Mouse (Mus musculus) lung, postnatal 14 days (tissue): ENCODE results near the gene Itpk1.

Experiments
- DNase-seq: peaks from one replicate; pipeline ENCODE4 v3.0.0; 2021

Itpk1 gene

GRCm38 (mm10) chr12:102713153-102713865 is 8.6 kb upstream of the Itpk1 start:
- no peak for DNase-seq

GRCm38 (mm10) chr12:102710851-102711375 is 6.2 kb upstream of the Itpk1 start:
- no peak for DNase-seq

- DNase-seq = no peak
These were observed 5.2 kb upstream of the Itpk1 start for GRCm38 (mm10) chr12:102709896-102710295.

- DNase-seq = no peak
These were observed 3.5 kb upstream of the Itpk1 start for GRCm38 (mm10) chr12:102708220-102708619.

GRCm38 (mm10) chr12:102706833-102707463 is 2.2 kb upstream of the Itpk1 start:
- no peak for DNase-seq

- no peak for DNase-seq
These were observed 1.3 kb upstream of the Itpk1 start for GRCm38 (mm10) chr12:102705906-102706640.

GRCm38 (mm10) chr12:102705216-102705871 is 614 bp upstream of the Itpk1 start:
- DNase-seq = peak; percentile 93

GRCm38 (mm10) chr12:102703921-102704408 is 765 bp downstream of the Itpk1 start:
- no peak for DNase-seq

GRCm38 (mm10) chr12:102703441-102703840 is 1.3 kb downstream of the Itpk1 start:
- no peak for DNase-seq

GRCm38 (mm10) chr12:102703111-102703412 is 1.7 kb downstream of the Itpk1 start:
- DNase-seq = no peak

GRCm38 (mm10) chr12:102702356-102703110 is 2.2 kb downstream of the Itpk1 start:
- DNase-seq = peak; percentile 93

- DNase-seq = no peak
These were observed 3.0 kb downstream of the Itpk1 start for GRCm38 (mm10) chr12:102701691-102702207.

GRCm38 (mm10) chr12:102700453-102700852 is 4.3 kb downstream of the Itpk1 start:
- DNase-seq = no peak

GRCm38 (mm10) chr12:102699156-102699555 is 5.6 kb downstream of the Itpk1 start:
- no peak for DNase-seq

GRCm38 (mm10) chr12:102698089-102698684 is 6.5 kb downstream of the Itpk1 start:
- no peak for DNase-seq

GRCm38 (mm10) chr12:102697381-102697780 is 7.3 kb downstream of the Itpk1 start:
- no peak for DNase-seq

- DNase-seq = no peak
These were observed 7.9 kb downstream of the Itpk1 start for GRCm38 (mm10) chr12:102696635-102697354.

GRCm38 (mm10) chr12:102695369-102696239 is 9.1 kb downstream of the Itpk1 start:
- no peak for DNase-seq

- no peak for DNase-seq
These were observed 13.0 kb downstream of the Itpk1 start for GRCm38 (mm10) chr12:102691761-102692160.

- peak; percentile 40 for DNase-seq
These were observed 13.6 kb downstream of the Itpk1 start for GRCm38 (mm10) chr12:102691180-102691579.
